Mouse (Mus musculus): ENCODE measurements at regions not wholly inside any gene's neighbourhood (a gene's known extent, or its start where the extent isn't known, plus 50 kb on each side); places are given as distances from the start of the nearest gene placed in this dataset.

GRCm38 (mm10) chr8:12162921-12163705 lies 115.5 kb upstream of the A230072I06Rik start:
- no peak for TF ChIP-seq CTCF (IDR thresholded peaks at IDR 0.05; ENCODE audit: low read depth, low read length)
- TF ChIP-seq POLR2A (IDR thresholded peaks at IDR 0.05; ENCODE audit: borderline replicate concordance, low read depth, low read length) = no peak
